Comparison of ENCODE assay signal across 9 mouse cellular contexts in the genomic region with DNA sequence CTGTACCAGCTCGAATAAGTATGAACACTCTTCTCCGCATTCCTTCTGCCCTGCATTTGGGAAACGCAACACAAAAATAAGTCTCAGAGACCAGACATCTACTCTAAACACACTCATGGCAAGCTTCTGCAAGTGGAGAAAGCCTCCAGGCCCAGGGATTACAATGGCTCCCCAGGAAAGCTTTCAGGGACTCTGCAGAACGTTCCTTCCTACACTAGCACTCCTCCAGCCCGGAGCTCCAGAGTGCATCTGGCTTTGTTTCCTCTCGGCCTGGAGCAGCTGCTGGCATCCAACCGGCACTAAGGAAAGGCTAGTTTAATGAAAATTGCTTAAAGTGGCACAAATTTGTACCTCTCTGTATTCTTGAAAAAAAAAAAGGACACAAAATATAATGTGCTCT. TPM values are rescaled to one million over a fixed set of nuclear protein-coding genes. Genes with fewer than 3 reads are reported as not detected.
DNase-seq lines count a peak whose midpoint lies in the region; ATAC-seq and TF ChIP-seq lines count a peak whose summit lies in the region.
"Had no signal": no experiment of that assay in that cellular context is flagged by ENCODE, and none has a peak within 500 bp of the region (broad histone marks: within the 10 kb centered on the region; RNA-seq: fewer than 3 reads in every experiment).

No protein-coding gene starts in this region.

- TF ChIP-seq POLR2A in lung, adult 2 months (IDR thresholded peaks at IDR 0.05; ENCODE audit: borderline replicate concordance, extremely low read depth, low read depth, low read length), result no peak

- no peaks in the 10 kb centered on the region for H3K27me3 ChIP-seq in stomach, embryonic 16.5 days (ENCODE audit: control insufficient read depth, insufficient read depth, low read length)
- H3K27me3 ChIP-seq: megakaryocyte, embryonic 14.5 days had no signal

- peak overlapping the region; percentile 29; the same call in 1 of the 2 replicates for H3K4me2 ChIP-seq in stomach, embryonic 16.5 days (ENCODE audit: low read depth, low read length)

- DNase-seq in cerebellum, postnatal 10 days, result peak; percentile 25 to 34
- no peak for DNase-seq in cerebellum, adult 11-12 months
- DNase-seq in lung, postnatal 10 days, result peak; percentile 41
- DNase-seq in lung, adult 2 months, result no peak
- DNase-seq in kidney, postnatal 10 days, result peak; percentile 52
- DNase-seq in cerebellum, postnatal 36 days, result no peak
- DNase-seq in natural killer cell, adult 2 months (ENCODE audit: low spot score in 2 of 2), result no peak

- H3K4me1 ChIP-seq in lung, adult 2 months (ENCODE audit: control insufficient read depth, insufficient read depth, low read length), result peaks cover 46% of the 10 kb centered on the region
- peaks cover 35% of the 10 kb centered on the region for H3K4me1 ChIP-seq in stomach, embryonic 16.5 days (ENCODE audit: control insufficient read depth, insufficient read depth, low read length)

- ATAC-seq in stomach, embryonic 16.5 days (ENCODE audit: insufficient read depth, low FRiP score), result no peak

- TF ChIP-seq CTCF in lung, adult 2 months (IDR thresholded peaks at IDR 0.05; ENCODE audit: insufficient read depth, low read length), result no peak

- peak overlapping the region; percentile 48; the same call in 1 of the 2 replicates for H3K9ac ChIP-seq in stomach, embryonic 16.5 days (ENCODE audit: low read length)

- WGBS in lung, adult 2 months, result 20% methylated on average over 7 of the region's 7 CpGs
- 43% methylated on average over 7 of the region's 7 CpGs for WGBS in stomach, embryonic 16.5 days

- H3K27ac ChIP-seq in stomach, embryonic 16.5 days (ENCODE audit: low read length), result peak overlapping the region; percentile 90

- H3K9me3 ChIP-seq in stomach, embryonic 16.5 days (replicated peaks; ENCODE audit: control insufficient read depth, low read length), result no peaks in the 10 kb centered on the region
- H3K9me3 ChIP-seq: megakaryocyte, embryonic 14.5 days had no signal

- no peak overlapping the region for H3K4me3 ChIP-seq in lung, adult 2 months (replicated peaks; ENCODE audit: extremely low read depth, low read depth, low read length)
- H3K4me3 ChIP-seq in stomach, embryonic 16.5 days (replicated peaks; ENCODE audit: low read length), result no peak overlapping the region; the same call in 1 of the 2 replicates
- H3K4me3 ChIP-seq: megakaryocyte, embryonic 14.5 days had no signal

- peaks cover 3% of the 10 kb centered on the region; the same call in 1 of the 2 replicates for H3K36me3 ChIP-seq in stomach, embryonic 16.5 days (ENCODE audit: control insufficient read depth, insufficient read depth, low read length)

RNA-seq across cellular contexts. Expression of gene Clic4, which starts 14.1 kb away (rescaled TPM):
- 190 and 227 TPM in 2 replicates for polyA plus RNA-seq in lung, adult 2 months (2012; rRNA removed)
- 136 and 141 TPM in 2 replicates for polyA plus RNA-seq in stomach, embryonic 16.5 days (2015; fragmentation: Nextera tagmentation; extraction: Ambion mirVana)

Comparison
In these comparisons a context has a peak if more than half of its experiments do, and no peak if none do; other contexts are left out.
1. DNase-seq: peak in cerebellum, postnatal 10 days (2 of 2), lung, postnatal 10 days (single experiment) and kidney, postnatal 10 days (single experiment); none in cerebellum, adult 11-12 months (single experiment), lung, adult 2 months (single experiment), cerebellum, postnatal 36 days (0 of 2) and natural killer cell, adult 2 months (0 of 2).